Mouse (Mus musculus) hindbrain, embryonic 13.5 days (tissue): ENCODE results near the gene Agtrap. TPM values are rescaled to one million over a fixed set of nuclear protein-coding genes. Genes with fewer than 3 reads are reported as not detected.
A peak's percentile ranks its signal among the peaks of the same experiment; 100 is the strongest.
"Not testable (repeated sequence)": the region's sequence is repeated elsewhere in the genome, so short reads cannot be mapped to it uniquely, and the experiment has no call there.

Experiments
- ATAC-seq: fragments of 200-750 bp; cut with Nextera tagmentation; 2 replicates; pipeline ENCODE4 v1.8.0; 2017; ENCODE audit warnings: moderate TSS enrichment; ENCODE audit not compliant: low FRiP score
- H3K27ac ChIP-seq: fragments of 300-500 bp; sonication (generic); 2 replicates; pipeline ENCODE4 v1.5.1; 2015; ENCODE audit warnings: inconsistent platforms, mild to moderate bottlenecking, moderate library complexity
- H3K27me3 ChIP-seq: fragments of 300-500 bp; sonication (generic); 2 replicates; pipeline ENCODE4 v1.6.1; 2015; ENCODE audit warnings: mild to moderate bottlenecking, inconsistent platforms
- H3K36me3 ChIP-seq: fragments of 300-500 bp; sonication (generic); 2 replicates; pipeline ENCODE4 v1.6.1; 2015; ENCODE audit warnings: mild to moderate bottlenecking, inconsistent platforms
- H3K4me1 ChIP-seq: fragments of 300-500 bp; sonication (generic); replicated peaks from 2 replicates; pipeline ENCODE4 v1.6.1; 2015; ENCODE audit warnings: inconsistent platforms
- H3K4me2 ChIP-seq: fragments of 300-500 bp; sonication (generic); 2 replicates; pipeline ENCODE4 v1.6.1; 2015; ENCODE audit warnings: inconsistent platforms, mild to moderate bottlenecking, moderate library complexity
- H3K4me3 ChIP-seq: fragments of 300-500 bp; sonication (generic); 2 replicates; pipeline ENCODE4 v1.5.1; 2015; ENCODE audit warnings: mild to moderate bottlenecking, inconsistent platforms
- H3K9ac ChIP-seq: fragments of 300-500 bp; sonication (generic); 2 replicates; pipeline ENCODE4 v1.6.1; 2015; ENCODE audit warnings: mild to moderate bottlenecking, inconsistent platforms
- H3K9me3 ChIP-seq: fragments of 300-500 bp; sonication (generic); 2 replicates; pipeline ENCODE4 v1.6.1; 2016; ENCODE audit warnings: inconsistent platforms
- WGBS: fragments of 180-500 bp; shearing (Covaris S2); methylation state at CpG from one replicate; pipeline ENCODE4 v1.1.7; 2015; 5-methylcytosine and 5-hydroxymethylcytosine counted together
- polyA plus RNA-seq: library from polyadenylated mRNA; unstranded; fragments of >200 nt; fragmentation: Nextera tagmentation; extraction: Ambion mirVana; gene quantifications from 2 replicates; pipeline ENCODE4 v1.2.1, GENCODE M21; 2015

Gene Agtrap
- polyA plus RNA-seq, 1 experiment from 2014 or later: 7.6 TPM

- no peaks in the 10 kb centered on the region for H3K27me3 ChIP-seq
- H3K4me2 ChIP-seq: no peak overlapping the region
- WGBS: 91% methylated on average over 12 of the region's 12 CpGs
- no peak overlapping the region for H3K9ac ChIP-seq
- H3K27ac ChIP-seq: no peak overlapping the region
- no peak overlapping the region for H3K4me3 ChIP-seq
- H3K9me3 ChIP-seq: no peaks in the 10 kb centered on the region
- no peaks in the 10 kb centered on the region for H3K4me1 ChIP-seq
- peaks cover 98% of the 10 kb centered on the region for H3K36me3 ChIP-seq
- no peak for ATAC-seq
These were observed 34.4 kb downstream of the Agtrap start for GRCm38 (mm10) chr4:148053417-148053920.

- H3K36me3 ChIP-seq: peaks cover 98% of the 10 kb centered on the region
- no peak overlapping the region for H3K4me3 ChIP-seq
- no peak overlapping the region for H3K9ac ChIP-seq
- no peak overlapping the region for H3K27ac ChIP-seq
- 89% methylated on average over 2 of the region's 2 CpGs for WGBS
- no peaks in the 10 kb centered on the region for H3K4me1 ChIP-seq
- H3K27me3 ChIP-seq: no peaks in the 10 kb centered on the region
- H3K9me3 ChIP-seq: no peaks in the 10 kb centered on the region
- no peak overlapping the region for H3K4me2 ChIP-seq
- no peak for ATAC-seq
These were observed 34.9 kb downstream of the Agtrap start for GRCm38 (mm10) chr4:148052976-148053375.

GRCm38 (mm10) chr4:148051886-148052285 is 35.9 kb downstream of the Agtrap start:
- H3K9me3 ChIP-seq: no peaks in the 10 kb centered on the region
- H3K4me2 ChIP-seq: no peak overlapping the region
- H3K27ac ChIP-seq: no peak overlapping the region
- no peaks in the 10 kb centered on the region for H3K27me3 ChIP-seq
- H3K36me3 ChIP-seq: peaks cover 96% of the 10 kb centered on the region
- WGBS: 92% methylated on average over 11 of the region's 11 CpGs
- no peak for ATAC-seq
- no peak overlapping the region for H3K9ac ChIP-seq
- no peaks in the 10 kb centered on the region for H3K4me1 ChIP-seq
- no peak overlapping the region for H3K4me3 ChIP-seq

- Histone ChIP-seq H3K27ac (no peak overlapping the region), H3K27me3 (no peaks in the 10 kb centered on the region), H3K4me2 (no peak overlapping the region), H3K4me1 (no peaks in the 10 kb centered on the region), H3K4me3 (no peak overlapping the region), H3K9ac (no peak overlapping the region), H3K36me3 (peaks cover 89% of the 10 kb centered on the region), H3K9me3 (no peaks in the 10 kb centered on the region)
- ATAC-seq: no peak
- WGBS: 95% methylated on average over 13 of the region's 13 CpGs
These were observed 36.6 kb downstream of the Agtrap start for GRCm38 (mm10) chr4:148051046-148051776.

GRCm38 (mm10) chr4:148050396-148050914 is 37.4 kb downstream of the Agtrap start:
- H3K9ac ChIP-seq, H3K27me3 ChIP-seq, H3K4me1 ChIP-seq, H3K9me3 ChIP-seq, ATAC-seq, H3K27ac ChIP-seq, H3K4me3 ChIP-seq, H3K4me2 ChIP-seq: not testable (repeated sequence)
- peaks cover 88% of the 10 kb centered on the region for H3K36me3 ChIP-seq
- 96% methylated on average over 3 of the region's 3 CpGs for WGBS

GRCm38 (mm10) chr4:148046450-148047031 is 41.3 kb downstream of the Agtrap start:
- H3K4me1 ChIP-seq: peaks cover 35% of the 10 kb centered on the region
- H3K4me2 ChIP-seq: no peak overlapping the region
- H3K27me3 ChIP-seq: no peaks in the 10 kb centered on the region
- no peaks in the 10 kb centered on the region for H3K9me3 ChIP-seq
- WGBS: 70% methylated on average over 4 of the region's 4 CpGs
- no peak overlapping the region for H3K27ac ChIP-seq
- peaks cover 71% of the 10 kb centered on the region for H3K36me3 ChIP-seq
- no peak overlapping the region for H3K4me3 ChIP-seq
- H3K9ac ChIP-seq: 0 out of 2 replicates have a peak overlapping the region, but pooled peaks have one; percentile 6
- ATAC-seq: no peak

- Histone ChIP-seq H3K9me3 (no peaks in the 10 kb centered on the region), H3K27ac (no peak overlapping the region), H3K36me3 (peaks cover 47% of the 10 kb centered on the region), H3K4me1 (peaks cover 58% of the 10 kb centered on the region), H3K9ac (no peak overlapping the region), H3K27me3 (no peaks in the 10 kb centered on the region), H3K4me2 (no peak overlapping the region), H3K4me3 (no peak overlapping the region)
- 95% methylated on average over 2 of the region's 2 CpGs for WGBS
- no peak for ATAC-seq
These were observed 43.7 kb downstream of the Agtrap start for GRCm38 (mm10) chr4:148044113-148044512.

GRCm38 (mm10) chr4:148043327-148043726 is 44.5 kb downstream of the Agtrap start:
- ATAC-seq, H3K4me2 ChIP-seq, H3K9me3 ChIP-seq, H3K27ac ChIP-seq, H3K4me3 ChIP-seq, H3K27me3 ChIP-seq: not testable (repeated sequence)
- 85% methylated on average over 6 of the region's 8 CpGs for WGBS
- Histone ChIP-seq H3K9ac (peak overlapping the region; percentile 82; the same call in 1 of the 2 replicates), H3K36me3 (peaks cover 40% of the 10 kb centered on the region), H3K4me1 (peaks cover 58% of the 10 kb centered on the region)

GRCm38 (mm10) chr4:148041611-148042191 is 46.1 kb downstream of the Agtrap start:
- ATAC-seq: no peak
- peak overlapping the region; percentile 47 for H3K4me3 ChIP-seq
- H3K4me2 ChIP-seq: peak overlapping the region; percentile 92
- no peaks in the 10 kb centered on the region for H3K9me3 ChIP-seq
- H3K27ac ChIP-seq: peak overlapping the region; percentile 88
- H3K4me1 ChIP-seq: peaks cover 69% of the 10 kb centered on the region
- H3K36me3 ChIP-seq: peaks cover 30% of the 10 kb centered on the region
- H3K27me3 ChIP-seq: no peaks in the 10 kb centered on the region
- 7% methylated on average over 16 of the region's 16 CpGs for WGBS
- peak overlapping the region; percentile 82 for H3K9ac ChIP-seq

GRCm38 (mm10) chr4:148040933-148041610 is 46.8 kb downstream of the Agtrap start:
- 0% methylated on average over 19 of the region's 19 CpGs for WGBS
- peak overlapping the region; percentile 47 for H3K4me3 ChIP-seq
- H3K4me2 ChIP-seq: peak overlapping the region; percentile 92
- H3K36me3 ChIP-seq: peaks cover 36% of the 10 kb centered on the region
- peaks cover 68% of the 10 kb centered on the region for H3K4me1 ChIP-seq
- ATAC-seq: peak; percentile 11
- peak overlapping the region; percentile 82 for H3K9ac ChIP-seq
- peak overlapping the region; percentile 88 for H3K27ac ChIP-seq
- no peaks in the 10 kb centered on the region for H3K9me3 ChIP-seq
- H3K27me3 ChIP-seq: no peaks in the 10 kb centered on the region

GRCm38 (mm10) chr4:148040029-148040830 is 47.6 kb downstream of the Agtrap start:
- peaks cover 64% of the 10 kb centered on the region for H3K4me1 ChIP-seq
- peak overlapping the region; percentile 89 for H3K4me3 ChIP-seq
- no peak for ATAC-seq
- H3K9ac ChIP-seq: peak overlapping the region; percentile 82
- H3K4me2 ChIP-seq: peak overlapping the region; percentile 92
- WGBS: 67% methylated on average over 15 of the region's 15 CpGs
- H3K27ac ChIP-seq: peak overlapping the region; percentile 88
- peaks cover 34% of the 10 kb centered on the region for H3K36me3 ChIP-seq
- no peaks in the 10 kb centered on the region for H3K9me3 ChIP-seq
- H3K27me3 ChIP-seq: no peaks in the 10 kb centered on the region
